Mouse (Mus musculus): ENCODE measurements around the gene Triobp. TPM values are rescaled to one million over a fixed set of nuclear protein-coding genes. Genes with fewer than 3 reads are reported as not detected.

Gene Triobp
- total and polyA plus RNA-seq, 3 experiments = 22.0 to 30.9 (median 24.4) TPM

DNA sequence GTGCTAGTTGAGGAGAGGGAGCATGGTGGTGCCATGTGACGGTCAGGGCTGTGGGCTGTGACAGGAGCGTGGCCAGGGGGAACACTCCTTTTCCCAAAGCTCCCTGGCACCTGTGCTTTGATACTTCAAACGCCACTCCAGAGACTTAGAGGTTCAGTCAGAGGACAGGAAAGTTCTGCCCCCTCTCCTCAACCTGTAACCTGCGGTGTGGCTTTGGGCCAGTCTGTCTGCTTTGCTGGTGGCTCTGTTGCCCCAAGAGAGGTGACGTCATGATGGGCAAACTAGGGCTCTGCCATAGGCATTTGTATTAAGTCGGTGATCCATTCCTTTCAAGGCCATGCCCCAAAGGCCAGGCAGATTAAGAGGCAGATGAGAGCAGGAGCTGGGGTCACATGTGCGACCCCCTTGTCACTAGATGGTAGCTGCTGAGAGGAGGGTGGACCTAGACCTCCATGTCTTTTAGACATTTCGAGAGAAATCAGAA, 30.2 kb downstream of the Triobp start:
- 91% methylated on average over 8 of the region's 8 CpGs for WGBS
- intact Hi-C loops (cut with DNase I) = no loop called here
- Histone ChIP-seq H3K79me2 (replicated peaks; ENCODE audit: control insufficient read depth, insufficient read depth, low read length) (no peaks in the 10 kb centered on the region), H3K4me1 (ENCODE audit: control insufficient read depth, insufficient read depth, low read length) (peaks cover 6% of the 10 kb centered on the region), H3K36me3 (ENCODE audit: control insufficient read depth, insufficient read depth, low read length) (no peaks in the 10 kb centered on the region), H3K27ac (no peak overlapping the region), H3K4me3 (no peak overlapping the region), H3K9ac (ENCODE audit: low read depth, low read length) (no peak overlapping the region), H3K27me3 (ENCODE audit: control insufficient read depth, insufficient read depth, low read length) (no peaks in the 10 kb centered on the region)
- no peak for DNase-seq
- TF ChIP-seq EP300 (IDR thresholded peaks at IDR 0.05; ENCODE audit: insufficient read depth, low read depth, low read length) (no peak), POLR2A (IDR thresholded peaks at IDR 0.05; ENCODE audit: insufficient read depth, low read depth, low read length) (no peak), CTCF (IDR thresholded peaks at IDR 0.05) (no peak)

DNA sequence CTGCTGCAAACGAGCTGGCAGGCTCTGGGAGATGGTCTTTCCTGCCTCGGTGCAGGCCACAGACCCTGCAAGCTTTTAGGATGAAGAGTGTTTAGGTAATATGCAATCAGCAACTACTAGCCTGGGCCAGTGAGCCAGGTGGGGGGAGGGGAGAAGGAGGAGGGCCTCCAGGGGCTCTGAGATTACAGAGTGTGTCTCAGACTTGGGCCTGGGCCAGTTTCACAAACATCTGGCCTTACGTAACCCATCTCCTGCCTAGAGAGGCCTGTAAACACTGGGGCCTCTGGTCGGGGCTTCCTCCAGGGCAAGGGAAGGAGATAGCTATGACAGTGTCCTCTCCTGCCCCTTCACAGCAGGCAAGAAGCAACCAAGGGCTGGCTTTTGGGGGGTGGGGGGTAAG, 31.4 kb downstream of the Triobp start:
- intact Hi-C loops (cut with DNase I) = no loop called here
- no peaks in the 10 kb centered on the region for H3K36me3 ChIP-seq (ENCODE audit: control insufficient read depth, insufficient read depth, low read length)
- H3K79me2 ChIP-seq (replicated peaks; ENCODE audit: control insufficient read depth, insufficient read depth, low read length) = 0 out of 2 replicates have a peak, but pooled peaks cover 2% of the 10 kb centered on the region
- no peak overlapping the region; the same call in none of the 2 replicates for H3K9ac ChIP-seq (ENCODE audit: low read depth, low read length)
- no peaks in the 10 kb centered on the region for H3K27me3 ChIP-seq (ENCODE audit: control insufficient read depth, insufficient read depth, low read length)
- H3K4me3 ChIP-seq = no peak overlapping the region
- peak; percentile 82 to 88 for DNase-seq
- 0 out of 2 replicates have a peak, but pooled peaks have one; percentile 23 for TF ChIP-seq POLR2A (IDR thresholded peaks at IDR 0.05; ENCODE audit: insufficient read depth, low read depth, low read length)
- TF ChIP-seq EP300 (IDR thresholded peaks at IDR 0.05; ENCODE audit: insufficient read depth, low read depth, low read length) = 0 out of 2 replicates have a peak, but pooled peaks have one; percentile 54
- no peak for TF ChIP-seq CTCF (IDR thresholded peaks at IDR 0.05)
- peak overlapping the region; percentile 49 for H3K27ac ChIP-seq
- H3K4me1 ChIP-seq (ENCODE audit: control insufficient read depth, insufficient read depth, low read length) = peaks cover 6% of the 10 kb centered on the region
- WGBS = 12% methylated on average over 4 of the region's 4 CpGs

DNA sequence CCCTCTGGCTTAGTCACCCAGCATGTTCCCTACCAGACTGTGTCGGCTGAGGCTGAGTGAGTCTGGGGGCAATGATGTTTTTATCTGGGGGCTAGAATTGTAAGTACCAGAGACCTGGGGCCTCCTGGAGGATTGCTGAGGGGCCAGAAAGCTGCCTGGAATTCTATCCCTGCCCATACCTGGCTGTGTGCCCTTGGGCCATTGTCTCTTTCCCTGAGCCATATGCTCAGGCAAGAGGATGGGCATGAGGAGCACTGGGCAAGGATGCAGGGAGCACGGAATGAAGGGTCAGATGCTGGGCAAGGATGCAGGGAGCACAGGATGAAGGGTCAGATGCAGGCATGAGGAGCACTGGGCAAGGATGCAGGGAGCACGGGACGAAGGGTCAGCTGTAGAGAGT, 32.6 kb downstream of the Triobp start:
- Histone ChIP-seq H3K79me2 (replicated peaks; ENCODE audit: control insufficient read depth, insufficient read depth, low read length) (0 out of 2 replicates have a peak, but pooled peaks cover 3% of the 10 kb centered on the region), H3K9ac (ENCODE audit: low read depth, low read length) (no peak overlapping the region), H3K27ac (no peak overlapping the region), H3K4me1 (ENCODE audit: control insufficient read depth, insufficient read depth, low read length) (peaks cover 12% of the 10 kb centered on the region), H3K36me3 (ENCODE audit: control insufficient read depth, insufficient read depth, low read length) (no peaks in the 10 kb centered on the region), H3K4me3 (no peak overlapping the region), H3K27me3 (ENCODE audit: control insufficient read depth, insufficient read depth, low read length) (no peaks in the 10 kb centered on the region)
- 89% methylated on average over 4 of the region's 4 CpGs for WGBS
- intact Hi-C loops (cut with DNase I) = no loop called here
- no peak for DNase-seq
- no peak for TF ChIP-seq POLR2A (IDR thresholded peaks at IDR 0.05; ENCODE audit: insufficient read depth, low read depth, low read length)
- TF ChIP-seq EP300 (IDR thresholded peaks at IDR 0.05; ENCODE audit: insufficient read depth, low read depth, low read length) = no peak
- no peak for TF ChIP-seq CTCF (IDR thresholded peaks at IDR 0.05)

DNA sequence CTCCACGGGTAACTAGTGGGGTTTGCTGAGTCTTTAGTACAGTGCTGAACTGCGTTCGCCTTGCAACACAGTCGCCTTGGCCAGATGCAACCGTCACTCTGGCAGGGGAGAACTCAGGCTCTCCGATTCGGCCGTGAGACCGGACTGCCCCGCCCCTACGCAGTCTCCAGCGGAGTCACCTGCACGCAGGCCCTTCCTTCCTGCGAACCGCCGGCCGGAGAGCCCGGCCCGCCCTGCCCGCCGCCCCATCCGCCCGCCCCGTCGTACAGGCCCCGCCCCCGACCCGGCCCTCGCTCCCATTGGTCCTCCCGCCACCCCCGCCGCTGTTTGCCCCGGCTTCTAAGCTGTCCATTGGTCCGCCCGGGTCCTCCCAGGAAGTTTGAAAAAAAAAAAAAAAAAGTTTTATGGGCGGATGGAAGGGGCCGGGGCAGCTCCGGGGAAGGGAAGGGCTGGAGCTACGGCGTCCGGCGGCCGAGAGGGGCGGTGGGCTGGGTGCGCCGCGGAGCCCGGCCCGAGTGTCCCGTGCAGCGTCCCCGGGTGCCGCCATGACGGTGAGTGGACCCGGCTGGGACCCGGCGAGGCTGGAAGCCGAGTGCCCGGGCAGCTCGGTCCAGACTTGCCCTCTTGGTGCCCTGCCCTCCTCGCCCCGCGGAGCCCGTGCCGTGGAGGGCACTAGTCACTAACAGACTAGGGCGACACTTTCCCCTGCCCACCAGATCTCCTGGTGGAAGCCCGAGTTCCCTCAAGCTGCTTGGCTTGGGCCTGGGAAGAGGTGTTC, 35.3 kb downstream of the Triobp start:
- peak; percentile 88 to 93 for DNase-seq
- H3K27me3 ChIP-seq (ENCODE audit: control insufficient read depth, insufficient read depth, low read length) = no peaks in the 10 kb centered on the region
- H3K9ac ChIP-seq (ENCODE audit: low read depth, low read length) = peak overlapping the region; percentile 86
- intact Hi-C loops (cut with DNase I) = no loop called here
- 0 out of 2 replicates have a peak, but pooled peaks cover 5% of the 10 kb centered on the region for H3K79me2 ChIP-seq (replicated peaks; ENCODE audit: control insufficient read depth, insufficient read depth, low read length)
- no peaks in the 10 kb centered on the region for H3K36me3 ChIP-seq (ENCODE audit: control insufficient read depth, insufficient read depth, low read length)
- TF ChIP-seq EP300 (IDR thresholded peaks at IDR 0.05; ENCODE audit: insufficient read depth, low read depth, low read length) (0 out of 2 replicates have a peak, but pooled peaks have one; percentile 13), CTCF (IDR thresholded peaks at IDR 0.05) (no peak), POLR2A (IDR thresholded peaks at IDR 0.05; ENCODE audit: insufficient read depth, low read depth, low read length) (peak; percentile 75)
- peak overlapping the region; percentile 98 for H3K4me3 ChIP-seq
- under 1% methylated on average over 63 of the region's 67 CpGs for WGBS
- H3K4me1 ChIP-seq (ENCODE audit: control insufficient read depth, insufficient read depth, low read length) = peaks cover 19% of the 10 kb centered on the region
- H3K27ac ChIP-seq = peak overlapping the region; percentile 99

DNA sequence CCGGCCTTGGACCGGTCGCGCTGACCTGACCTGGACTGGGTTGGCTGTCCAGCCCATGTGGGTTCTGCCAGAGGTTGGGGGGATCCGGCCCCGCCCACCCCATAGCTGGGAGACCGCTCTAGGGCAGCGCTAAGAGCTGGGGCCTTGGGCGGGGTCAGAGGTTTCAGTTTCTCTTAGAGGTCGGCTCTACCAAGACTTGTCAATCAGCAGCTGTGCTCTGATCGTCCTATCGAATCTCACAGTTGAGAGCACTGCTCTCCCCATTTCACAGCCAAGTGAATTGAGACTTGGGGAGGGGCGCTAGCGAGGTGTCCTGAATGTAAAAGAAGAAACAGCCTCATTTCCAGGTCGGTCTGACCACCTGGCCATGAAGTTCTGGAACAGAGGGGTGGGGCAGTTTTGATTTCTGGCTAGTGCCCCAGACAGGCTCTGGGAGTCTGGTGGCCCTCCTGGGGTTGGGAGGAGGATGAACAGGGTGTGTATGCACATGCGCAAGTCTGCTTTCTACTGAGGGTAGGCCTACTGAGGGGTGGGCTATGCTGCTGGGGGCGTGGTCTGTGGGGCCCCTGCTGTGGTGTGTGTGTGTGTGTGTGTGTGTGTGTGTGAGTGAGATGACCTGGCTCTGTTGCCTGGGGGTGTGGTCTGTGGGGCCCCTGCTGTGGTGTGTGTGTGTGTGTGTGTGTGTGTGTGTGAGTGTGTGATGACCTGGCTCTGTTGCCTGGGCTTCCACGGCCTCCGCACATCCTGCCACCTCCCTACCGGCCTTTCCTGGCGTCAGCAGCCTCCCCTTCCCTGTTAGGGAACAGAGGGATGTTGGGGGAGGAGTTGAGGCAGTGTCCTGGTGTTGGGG, 36.1 kb downstream of the Triobp start:
- Histone ChIP-seq H3K79me2 (replicated peaks; ENCODE audit: control insufficient read depth, insufficient read depth, low read length) (0 out of 2 replicates have a peak, but pooled peaks cover 5% of the 10 kb centered on the region), H3K4me3 (peak overlapping the region; percentile 98), H3K27ac (peak overlapping the region; percentile 99), H3K4me1 (ENCODE audit: control insufficient read depth, insufficient read depth, low read length) (peaks cover 23% of the 10 kb centered on the region), H3K27me3 (ENCODE audit: control insufficient read depth, insufficient read depth, low read length) (no peaks in the 10 kb centered on the region), H3K9ac (ENCODE audit: low read depth, low read length) (peak overlapping the region; percentile 86), H3K36me3 (ENCODE audit: control insufficient read depth, insufficient read depth, low read length) (no peaks in the 10 kb centered on the region)
- TF ChIP-seq CTCF (IDR thresholded peaks at IDR 0.05) (no peak), EP300 (IDR thresholded peaks at IDR 0.05; ENCODE audit: insufficient read depth, low read depth, low read length) (no peak; the same call in 1 of the 2 replicates), POLR2A (IDR thresholded peaks at IDR 0.05; ENCODE audit: insufficient read depth, low read depth, low read length) (peak; percentile 41; the same call in 1 of the 2 replicates)
- WGBS = 3% methylated on average over 21 of the region's 21 CpGs
- peak; percentile 65 to 76 for DNase-seq
- intact Hi-C loops (cut with DNase I) = loop anchor here (2.0 kb wide), 1 partner anchor 43 kb away; no protein-coding TSS in a partner anchor
